ENCODE assay signal across 9 mouse cellular contexts in genomic region chr6:144917128-144917527, GRCm38 (mm10).
DNase-seq lines count a peak whose midpoint lies in the region; ATAC-seq lines count a peak whose summit lies in the region.
"Had no signal": no experiment of that assay in that cellular context is flagged by ENCODE, and none has a peak within 500 bp of the region (broad histone marks: within the 10 kb centered on the region; RNA-seq: fewer than 3 reads in every experiment).

No protein-coding gene starts in this region.

- H3K9me3 ChIP-seq in hindbrain, embryonic 11.5 days (ENCODE audit: control insufficient read depth, low read length), result no peaks in the 10 kb centered on the region
- H3K9me3 ChIP-seq in hindbrain, embryonic 13.5 days, result no peaks in the 10 kb centered on the region
- no peaks in the 10 kb centered on the region for H3K9me3 ChIP-seq in embryonic facial prominence, embryonic 11.5 days (replicated peaks; ENCODE audit: control insufficient read depth, low read length)
- H3K9me3 ChIP-seq in liver, embryonic 11.5 days (ENCODE audit: control insufficient read depth, low read length), result no peaks in the 10 kb centered on the region
- H3K9me3 ChIP-seq: midbrain, embryonic 13.5 days had no signal

- DNase-seq in hindbrain, embryonic 11.5 days (ENCODE audit: low spot score), result peak; percentile 19
- peak; percentile 58 for DNase-seq in embryonic facial prominence, embryonic 11.5 days (ENCODE audit: low spot score)
- DNase-seq in liver, embryonic 11.5 days (ENCODE audit: low spot score), result peak; percentile 36
- peak; percentile 26 to 58 for DNase-seq in natural killer cell, adult 2 months (ENCODE audit: low spot score in 2 of 2)
- DNase-seq in adrenal gland, postnatal 14 days, result no peak
- DNase-seq in cerebellum, adult 8-10 months, result no peak
- DNase-seq in cerebellum, adult 18-20 months, result no peak

- no peak overlapping the region for H3K4me3 ChIP-seq in hindbrain, embryonic 11.5 days (ENCODE audit: low read depth, low read length)
- no peak overlapping the region for H3K4me3 ChIP-seq in hindbrain, embryonic 13.5 days
- no peak overlapping the region for H3K4me3 ChIP-seq in embryonic facial prominence, embryonic 11.5 days (ENCODE audit: low read depth, low read length)
- no peak overlapping the region for H3K4me3 ChIP-seq in liver, embryonic 11.5 days (ENCODE audit: low read depth, low read length)
- H3K4me3 ChIP-seq: midbrain, embryonic 13.5 days had no signal

- H3K9ac ChIP-seq in hindbrain, embryonic 11.5 days (ENCODE audit: low read depth, low read length), result no peak overlapping the region
- no peak overlapping the region for H3K9ac ChIP-seq in hindbrain, embryonic 13.5 days
- H3K9ac ChIP-seq in embryonic facial prominence, embryonic 11.5 days (replicated peaks; ENCODE audit: low read length), result no peak overlapping the region
- H3K9ac ChIP-seq in liver, embryonic 11.5 days (ENCODE audit: low read depth, low read length), result no peak overlapping the region
- H3K9ac ChIP-seq: midbrain, embryonic 13.5 days had no signal

- H3K4me2 ChIP-seq in hindbrain, embryonic 11.5 days (replicated peaks; ENCODE audit: low read depth, low read length), result no peak overlapping the region
- H3K4me2 ChIP-seq in hindbrain, embryonic 13.5 days, result no peak overlapping the region
- no peak overlapping the region for H3K4me2 ChIP-seq in embryonic facial prominence, embryonic 11.5 days (ENCODE audit: low read depth, low read length)
- no peak overlapping the region for H3K4me2 ChIP-seq in liver, embryonic 11.5 days
- H3K4me2 ChIP-seq: midbrain, embryonic 13.5 days had no signal

- 44% methylated on average over 8 of the region's 8 CpGs for WGBS in hindbrain, embryonic 11.5 days
- 59% methylated on average over 8 of the region's 8 CpGs for WGBS in hindbrain, embryonic 13.5 days
- 26% methylated on average over 8 of the region's 8 CpGs for WGBS in embryonic facial prominence, embryonic 11.5 days
- WGBS in liver, embryonic 11.5 days, result 17% methylated on average over 8 of the region's 8 CpGs

- H3K36me3 ChIP-seq in hindbrain, embryonic 11.5 days (ENCODE audit: control insufficient read depth, insufficient read depth, low read length), result no peaks in the 10 kb centered on the region
- H3K36me3 ChIP-seq in hindbrain, embryonic 13.5 days, result no peaks in the 10 kb centered on the region
- H3K36me3 ChIP-seq in embryonic facial prominence, embryonic 11.5 days (replicated peaks; ENCODE audit: control insufficient read depth, insufficient read depth, low read depth, low read length), result no peaks in the 10 kb centered on the region
- H3K36me3 ChIP-seq in liver, embryonic 11.5 days (ENCODE audit: control insufficient read depth, insufficient read depth, low read length), result no peaks in the 10 kb centered on the region
- H3K36me3 ChIP-seq: midbrain, embryonic 13.5 days had no signal

- no peak overlapping the region for H3K27ac ChIP-seq in hindbrain, embryonic 11.5 days (ENCODE audit: low read depth, low read length)
- no peak overlapping the region for H3K27ac ChIP-seq in hindbrain, embryonic 13.5 days
- no peak overlapping the region for H3K27ac ChIP-seq in embryonic facial prominence, embryonic 11.5 days (replicated peaks; ENCODE audit: low read depth, low read length)
- no peak overlapping the region for H3K27ac ChIP-seq in liver, embryonic 11.5 days (ENCODE audit: low read depth, low read length)
- H3K27ac ChIP-seq: midbrain, embryonic 13.5 days had no signal

- no peaks in the 10 kb centered on the region for H3K27me3 ChIP-seq in hindbrain, embryonic 11.5 days (ENCODE audit: control insufficient read depth, insufficient read depth, low read length)
- H3K27me3 ChIP-seq in hindbrain, embryonic 13.5 days, result no peaks in the 10 kb centered on the region
- H3K27me3 ChIP-seq in embryonic facial prominence, embryonic 11.5 days (ENCODE audit: control insufficient read depth, insufficient read depth, low read length), result no peaks in the 10 kb centered on the region
- no peaks in the 10 kb centered on the region for H3K27me3 ChIP-seq in liver, embryonic 11.5 days (replicated peaks; ENCODE audit: control insufficient read depth, insufficient read depth, low read length)
- H3K27me3 ChIP-seq: midbrain, embryonic 13.5 days had no signal

- no peak for ATAC-seq in hindbrain, embryonic 11.5 days (ENCODE audit: low FRiP score)
- no peak for ATAC-seq in hindbrain, embryonic 13.5 days (ENCODE audit: low FRiP score)
- ATAC-seq in embryonic facial prominence, embryonic 11.5 days (replicated peaks; ENCODE audit: insufficient number of reproducible peaks, low FRiP score, low TSS enrichment, low read depth), result no peak
- peak; percentile 59; the same call in 1 of the 2 replicates for ATAC-seq in liver, embryonic 11.5 days (replicated peaks; ENCODE audit: low FRiP score)
- ATAC-seq: midbrain, embryonic 13.5 days had no signal

- H3K4me1 ChIP-seq in hindbrain, embryonic 11.5 days (replicated peaks; ENCODE audit: control insufficient read depth, insufficient read depth, low read length), result no peaks in the 10 kb centered on the region
- no peaks in the 10 kb centered on the region for H3K4me1 ChIP-seq in hindbrain, embryonic 13.5 days (replicated peaks)
- no peaks in the 10 kb centered on the region for H3K4me1 ChIP-seq in embryonic facial prominence, embryonic 11.5 days (ENCODE audit: control insufficient read depth, insufficient read depth, low read length)
- no peaks in the 10 kb centered on the region for H3K4me1 ChIP-seq in liver, embryonic 11.5 days (replicated peaks; ENCODE audit: control insufficient read depth, insufficient read depth, low read length)
- H3K4me1 ChIP-seq: midbrain, embryonic 13.5 days had no signal

Comparison
In these comparisons a context has a peak if more than half of its experiments do, and no peak if none do; other contexts are left out.
1. DNase-seq: peak in hindbrain, embryonic 11.5 days (single experiment), embryonic facial prominence, embryonic 11.5 days (single experiment), liver, embryonic 11.5 days (single experiment) and natural killer cell, adult 2 months (2 of 2); none in adrenal gland, postnatal 14 days (single experiment), cerebellum, adult 8-10 months (single experiment) and cerebellum, adult 18-20 months (0 of 2).